Mouse (Mus musculus): ENCODE results near the gene Tmod3.
"Not testable (repeated sequence)": the region's sequence is repeated elsewhere in the genome, so short reads cannot be mapped to it uniquely, and the experiment has no call there.

Tmod3 gene

DNA sequence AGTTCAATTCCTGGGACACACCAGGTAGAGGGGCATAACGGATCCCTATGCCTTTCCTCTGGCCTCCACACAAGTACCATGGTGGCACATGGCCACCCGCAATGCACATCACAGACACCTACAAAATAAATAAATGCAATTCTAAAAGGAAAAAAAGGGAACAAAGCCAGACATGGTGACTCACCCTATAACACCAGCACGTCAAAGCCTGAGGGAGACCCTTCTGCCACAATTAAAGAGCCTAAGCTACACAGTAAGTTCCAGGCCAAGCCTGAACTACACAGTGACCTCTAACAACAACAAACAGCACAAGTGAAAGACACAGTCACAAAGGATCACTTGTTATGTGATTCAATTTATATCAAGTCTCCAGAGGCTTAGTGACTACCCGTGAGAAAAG is 5.7 kb downstream of the Tmod3 start:
- no peak for DNase-seq (ENCODE audit: low read depth, low spot score)

DNA sequence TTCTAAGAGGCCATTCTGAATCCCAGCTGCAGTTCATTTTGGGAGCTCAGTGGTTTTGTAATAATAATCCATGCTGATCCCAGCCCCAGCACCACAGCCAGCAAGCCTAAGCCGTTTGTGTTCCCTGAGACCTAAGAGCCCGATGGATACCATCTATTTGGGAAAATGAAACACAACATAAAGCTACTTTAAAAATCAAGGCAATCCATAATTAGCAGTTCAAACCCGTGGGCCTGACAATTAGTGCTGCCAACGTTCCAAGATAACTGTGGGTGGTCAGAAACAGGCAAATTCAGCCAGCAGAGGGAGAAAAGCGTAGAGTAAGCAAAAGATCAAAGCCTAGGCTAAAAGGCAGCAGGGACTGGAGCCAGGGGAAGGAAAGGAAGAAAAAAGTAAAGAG is 8.1 kb downstream of the Tmod3 start:
- DNase-seq (ENCODE audit: low read depth, low spot score), result no peak

DNA sequence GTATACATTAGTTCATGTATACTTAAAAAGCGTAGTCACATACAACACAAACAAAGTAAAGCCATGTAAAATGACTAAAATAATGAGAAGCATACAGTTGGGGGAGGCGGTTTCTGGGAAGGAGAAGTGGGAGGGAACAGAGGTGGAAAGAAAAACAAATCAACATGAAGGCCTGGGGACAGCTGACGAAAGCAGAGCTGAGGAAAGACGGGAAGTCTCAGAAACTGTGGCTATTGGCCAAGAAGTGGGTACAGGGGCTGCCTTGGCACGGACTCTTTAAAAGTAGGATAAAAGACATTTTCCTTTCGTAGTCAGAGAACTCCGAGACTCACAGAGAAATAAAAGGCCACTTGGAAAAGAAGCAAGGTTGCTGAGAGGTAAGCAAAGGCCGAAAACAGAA is 10.4 kb downstream of the Tmod3 start:
- DNase-seq (ENCODE audit: low read depth, low spot score), result no peak

DNA sequence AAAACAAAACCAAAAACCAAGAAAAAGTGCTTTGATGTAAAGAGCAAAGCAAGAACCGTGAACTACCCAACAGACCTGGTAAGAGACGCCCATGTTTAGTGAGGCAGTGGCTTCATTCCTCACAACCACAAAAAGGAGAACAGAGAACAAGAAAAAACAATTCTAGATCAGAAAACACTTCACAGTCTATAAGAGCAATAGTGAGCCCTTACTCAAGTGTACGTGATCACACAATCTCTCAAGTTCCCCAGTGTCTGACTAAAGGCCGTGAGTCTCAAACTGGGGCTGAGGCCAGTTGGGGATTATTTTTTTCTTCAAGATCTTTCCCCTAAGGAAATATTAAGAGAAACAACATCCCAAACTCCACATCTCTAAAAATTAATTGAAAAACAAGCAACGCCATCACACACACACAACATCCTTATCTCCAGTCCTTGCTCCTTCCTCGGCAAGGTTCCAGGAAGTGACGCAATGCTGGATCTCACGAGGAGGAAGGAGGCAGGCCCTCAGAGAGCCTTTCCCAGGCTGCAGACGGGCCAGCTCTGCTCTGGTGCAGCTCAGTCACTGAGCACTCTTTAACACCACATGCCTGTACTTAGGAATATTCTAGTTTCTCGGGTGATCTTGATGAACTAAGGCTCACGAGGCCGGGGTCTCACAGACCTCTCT is 12.4 kb downstream of the Tmod3 start:
- peak; percentile 44 for DNase-seq (ENCODE audit: low read depth, low spot score)

DNA sequence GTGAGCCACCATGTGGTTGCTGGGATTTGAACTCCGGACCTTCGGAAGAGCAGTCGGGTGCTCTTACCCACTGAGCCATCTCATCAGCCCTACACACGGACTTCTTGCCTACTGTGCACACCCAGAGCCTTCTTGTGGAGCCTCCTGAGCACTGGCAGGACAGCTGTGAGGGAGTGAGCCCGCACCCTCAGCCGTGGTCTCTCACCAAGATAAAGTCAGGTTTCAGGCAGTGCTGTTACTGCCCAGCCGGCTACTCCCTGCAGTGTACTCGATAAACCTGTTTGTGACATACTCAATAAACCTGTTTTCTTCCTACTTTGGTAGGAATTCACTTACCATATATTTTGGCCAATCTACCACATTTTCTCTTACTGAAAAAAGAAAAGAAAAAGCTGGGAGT is 13.9 kb downstream of the Tmod3 start:
- no peak for DNase-seq (ENCODE audit: low read depth, low spot score)

DNA sequence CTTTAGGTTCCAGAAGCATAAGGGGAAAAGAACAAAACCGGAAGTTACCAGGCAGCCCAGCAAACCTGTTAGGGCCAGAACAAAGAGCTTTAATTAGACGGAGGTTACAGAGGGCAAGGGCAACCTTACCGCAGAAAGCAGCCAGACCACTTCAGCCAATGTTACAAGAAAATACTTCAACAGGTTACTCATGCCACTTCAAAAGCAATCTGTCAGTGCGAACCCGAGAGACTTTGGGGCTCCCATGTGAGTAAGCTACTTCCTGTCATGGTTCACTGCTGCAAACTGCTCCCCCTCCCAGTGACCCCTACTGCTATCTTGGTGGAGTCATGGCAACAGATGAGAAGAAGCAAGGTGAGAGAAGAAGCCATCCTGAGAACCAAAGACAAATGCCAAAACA is 18.0 kb downstream of the Tmod3 start:
- DNase-seq (ENCODE audit: low read depth, low spot score), result no peak

DNA sequence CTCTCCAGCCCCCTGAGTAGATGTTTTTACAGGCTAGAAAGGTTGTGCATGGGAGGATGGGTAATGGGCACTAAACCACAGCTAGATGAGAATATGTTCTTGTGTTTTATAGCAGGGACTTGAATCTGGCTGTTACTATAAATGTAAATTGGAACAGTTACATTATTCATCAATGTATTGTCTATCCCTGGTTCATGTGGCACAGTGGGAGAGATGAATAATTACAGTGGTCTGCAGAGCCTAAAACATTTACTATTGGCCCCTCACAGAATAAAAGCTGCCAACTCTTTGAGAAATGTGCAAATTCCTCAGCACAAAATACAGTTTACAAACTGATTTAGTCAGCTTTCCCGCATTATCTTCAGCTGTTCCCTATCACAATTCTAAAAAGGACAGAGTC is 23.0 kb downstream of the Tmod3 start:
- DNase-seq (ENCODE audit: low read depth, low spot score), result no peak

DNA sequence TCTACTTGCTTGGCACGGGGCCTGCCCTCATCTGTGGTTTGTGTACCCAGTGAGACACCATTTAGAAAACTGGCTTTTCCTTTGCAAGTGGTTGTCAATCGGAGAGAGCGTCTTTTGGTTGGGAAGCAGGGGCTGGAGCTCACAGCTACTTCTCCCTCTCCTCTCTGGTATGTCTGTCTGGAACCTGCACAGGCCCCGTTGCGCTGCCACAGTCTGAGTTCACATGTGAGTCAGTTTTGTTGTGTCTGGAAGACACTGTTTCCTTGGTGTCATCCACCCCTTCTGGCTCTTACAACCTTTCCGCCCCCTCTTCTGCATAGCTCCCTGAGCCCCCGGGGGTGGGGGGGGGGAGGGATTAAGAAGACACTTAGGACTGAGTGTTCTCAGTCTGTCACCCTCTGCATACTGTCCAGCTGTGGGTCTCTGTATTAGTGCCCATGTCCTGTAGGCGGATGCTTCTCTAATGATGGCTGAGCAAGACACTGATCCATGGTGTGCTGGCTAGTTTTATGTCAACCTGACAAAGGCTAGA is 25.0 kb downstream of the Tmod3 start:
- DNase-seq (ENCODE audit: low read depth, low spot score), result no peak

DNA sequence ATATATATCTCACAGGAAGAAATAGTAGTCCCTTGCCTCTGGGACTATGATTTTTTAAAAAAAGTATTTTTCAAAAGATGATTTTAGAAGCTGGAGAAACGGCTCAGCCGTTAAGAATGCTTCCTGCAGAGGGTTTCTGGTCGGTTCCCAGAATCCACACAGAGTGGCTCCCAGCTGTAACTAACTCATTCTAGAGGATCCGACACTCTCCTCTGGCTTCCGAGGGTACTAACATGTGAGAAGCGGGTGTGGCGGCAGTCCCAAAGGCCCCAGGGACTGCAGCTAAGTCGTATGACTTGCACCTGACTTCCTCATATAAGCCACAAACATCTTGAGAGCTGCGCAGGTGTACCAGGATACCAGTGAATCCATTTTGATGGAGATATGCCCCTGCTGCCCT is 26.5 kb downstream of the Tmod3 start:
- not testable (repeated sequence) for DNase-seq (ENCODE audit: low read depth, low spot score)

DNA sequence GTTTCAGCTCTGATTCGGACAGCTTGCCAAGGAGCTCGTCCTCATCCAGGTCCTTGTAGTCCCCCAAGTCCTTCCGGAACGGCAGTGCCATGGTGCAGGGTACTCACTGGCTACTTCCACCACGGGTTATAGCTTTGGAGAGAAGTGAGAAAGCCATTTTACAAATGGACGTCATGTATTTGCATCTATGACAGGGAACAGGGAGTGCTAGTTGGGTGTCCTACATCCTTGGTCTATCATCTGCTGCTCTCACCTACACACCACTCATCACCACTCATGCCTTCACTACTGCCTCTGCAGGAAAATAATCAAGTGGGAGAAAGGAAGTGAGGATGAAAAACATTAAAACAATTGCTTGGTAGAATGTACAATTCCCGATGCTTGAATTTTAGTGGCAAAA is 27.0 kb downstream of the Tmod3 start:
- no peak for DNase-seq (ENCODE audit: low read depth, low spot score)

DNA sequence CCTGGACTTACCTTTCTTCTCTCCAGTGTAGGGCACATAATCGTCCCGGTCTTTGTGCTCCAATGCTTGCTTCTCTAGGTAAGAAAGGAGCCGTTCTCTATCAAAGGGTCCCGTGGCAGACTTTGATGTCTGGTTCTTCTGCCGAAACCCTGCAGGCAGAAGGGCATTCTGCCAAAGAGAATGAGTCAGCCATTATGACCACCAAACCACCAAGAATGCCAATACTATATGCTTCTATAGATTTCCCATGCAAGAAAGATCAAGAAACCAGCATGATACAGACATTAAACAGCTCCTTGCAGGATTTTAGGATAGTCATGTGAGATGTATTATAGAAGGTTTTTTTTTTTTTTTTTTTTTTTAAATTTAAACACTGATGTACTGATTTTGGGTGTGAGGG is 30.1 kb downstream of the Tmod3 start:
- no peak for DNase-seq (ENCODE audit: low read depth, low spot score)

DNA sequence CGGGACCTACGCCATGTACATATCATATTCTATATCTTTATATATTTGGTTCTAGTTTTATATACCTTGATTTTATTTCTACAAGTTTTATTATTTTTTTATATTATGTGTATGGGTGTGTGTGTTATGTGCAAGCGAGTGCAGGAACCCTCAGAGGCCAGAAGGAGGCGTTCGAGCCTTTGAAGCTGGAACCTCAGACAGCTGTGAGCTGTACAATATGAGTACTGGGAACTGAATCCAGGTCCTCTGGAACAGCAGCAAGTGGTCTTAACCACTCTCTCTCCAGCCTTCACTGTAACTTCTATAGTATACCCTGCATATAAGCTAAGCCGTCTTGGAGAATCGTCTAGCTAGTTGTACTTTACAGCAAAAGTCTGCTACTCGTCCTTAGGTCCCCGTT is 31.4 kb downstream of the Tmod3 start:
- DNase-seq (ENCODE audit: low read depth, low spot score), result no peak

DNA sequence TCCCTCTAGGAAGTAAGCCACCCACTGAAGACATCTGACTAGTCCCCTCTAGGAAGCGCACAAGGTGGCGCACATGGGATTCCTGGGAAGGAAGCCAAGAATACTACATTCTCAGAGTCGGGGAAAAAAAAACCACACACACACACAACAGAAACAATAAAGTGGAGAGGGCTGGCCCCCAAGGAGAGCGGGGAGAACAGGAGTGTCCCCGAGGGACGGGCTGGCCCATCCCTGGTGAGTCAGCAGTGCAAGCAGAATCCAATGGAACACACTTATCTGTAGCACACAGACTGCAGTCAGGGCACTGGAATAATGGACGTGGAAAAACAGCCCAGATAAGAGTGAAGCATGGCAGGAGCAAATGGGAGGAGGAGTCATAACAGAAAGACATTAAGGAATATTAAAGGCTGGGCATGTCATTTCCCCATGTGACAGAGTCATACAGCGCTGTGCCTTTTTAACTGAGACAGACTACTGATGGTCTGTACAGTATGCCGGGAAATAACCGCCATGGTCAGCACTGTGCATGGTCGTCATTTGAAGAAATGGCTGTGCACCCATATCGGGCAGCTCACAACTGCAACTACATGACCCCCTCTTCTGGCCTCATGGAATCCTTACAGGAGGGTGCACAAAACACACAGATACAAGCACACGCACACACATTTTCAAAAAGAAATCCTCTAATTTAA is 31.9 kb downstream of the Tmod3 start:
- peak; percentile 60 for DNase-seq (ENCODE audit: low read depth, low spot score)

DNA sequence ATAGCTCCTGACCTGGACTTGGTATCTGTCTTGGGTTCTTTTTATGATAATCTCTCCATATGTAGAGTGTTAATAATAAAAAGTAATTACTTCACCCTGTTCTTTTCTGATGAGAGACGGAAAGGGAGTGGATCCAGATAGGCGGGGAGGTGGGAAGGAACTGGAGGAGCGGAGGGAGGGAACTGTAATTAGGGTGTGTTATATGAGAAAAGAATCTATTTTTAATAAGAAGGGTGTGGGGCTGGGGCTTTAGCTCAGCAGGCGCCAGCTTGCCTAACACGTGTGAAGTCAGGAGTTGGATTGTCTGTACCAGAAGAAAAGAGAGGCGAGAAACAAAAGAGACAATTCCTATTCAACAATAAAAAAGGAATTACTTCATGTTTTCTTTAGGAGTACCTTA is 35.8 kb downstream of the Tmod3 start:
- DNase-seq (ENCODE audit: low read depth, low spot score), result no peak

DNA sequence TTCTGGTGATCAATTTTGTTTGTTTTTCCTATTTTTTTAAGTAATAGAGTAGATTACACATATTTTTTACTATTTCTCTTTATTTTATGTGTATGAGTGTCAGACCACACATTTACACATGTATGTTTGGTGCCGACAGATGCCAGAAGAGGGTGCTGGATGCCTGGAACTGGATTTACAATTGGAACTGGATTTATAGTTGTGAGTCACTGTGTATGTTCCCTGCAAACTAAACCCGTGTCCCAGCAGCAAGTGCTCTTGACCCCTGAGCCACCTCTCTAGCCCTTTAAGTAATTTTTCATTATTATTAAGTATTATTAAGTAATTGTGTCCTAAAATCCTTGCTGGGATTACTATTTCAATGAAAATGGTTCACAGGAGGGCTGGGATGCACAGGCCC is 37.2 kb downstream of the Tmod3 start:
- no peak for DNase-seq (ENCODE audit: low read depth, low spot score)

DNA sequence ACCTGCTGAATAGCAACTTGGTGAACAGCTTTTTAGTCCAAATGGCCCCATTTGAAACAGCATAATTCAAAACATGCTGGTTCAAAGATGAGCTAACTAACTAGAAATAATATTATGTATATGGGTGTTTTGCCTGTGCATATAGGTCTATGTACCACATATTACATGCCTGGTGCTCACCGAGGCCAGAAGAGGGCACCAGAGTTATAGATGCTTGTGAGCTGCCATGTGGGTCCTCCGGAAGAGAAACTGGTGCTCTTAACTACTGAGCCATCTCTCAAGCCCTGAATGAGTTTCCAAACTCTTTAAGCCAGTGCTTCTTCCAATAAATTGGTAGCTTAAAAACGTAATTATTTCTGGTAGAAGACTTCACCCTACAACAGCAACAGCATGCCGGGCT is 37.7 kb downstream of the Tmod3 start:
- DNase-seq (ENCODE audit: low read depth, low spot score), result no peak

DNA sequence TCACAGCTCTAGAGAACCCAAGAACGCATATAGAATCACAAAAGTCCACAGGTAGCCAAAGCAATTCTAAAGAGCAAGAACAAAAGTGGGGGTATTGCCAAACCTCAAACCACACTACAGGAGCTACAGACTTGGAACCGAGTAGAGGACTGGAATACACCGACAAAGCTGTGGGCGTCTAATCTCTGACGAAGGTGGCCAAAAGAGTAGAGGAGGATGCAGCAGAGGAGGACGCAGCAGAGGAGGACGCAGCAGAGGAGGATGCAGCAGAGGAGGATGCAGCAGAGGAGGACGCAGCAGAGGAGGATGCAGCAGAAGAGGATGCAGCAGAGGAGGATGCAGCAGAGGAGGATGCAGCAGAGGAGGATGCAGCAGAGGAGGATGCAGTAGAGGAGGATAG is 38.5 kb downstream of the Tmod3 start:
- DNase-seq (ENCODE audit: low read depth, low spot score), result no peak

DNA sequence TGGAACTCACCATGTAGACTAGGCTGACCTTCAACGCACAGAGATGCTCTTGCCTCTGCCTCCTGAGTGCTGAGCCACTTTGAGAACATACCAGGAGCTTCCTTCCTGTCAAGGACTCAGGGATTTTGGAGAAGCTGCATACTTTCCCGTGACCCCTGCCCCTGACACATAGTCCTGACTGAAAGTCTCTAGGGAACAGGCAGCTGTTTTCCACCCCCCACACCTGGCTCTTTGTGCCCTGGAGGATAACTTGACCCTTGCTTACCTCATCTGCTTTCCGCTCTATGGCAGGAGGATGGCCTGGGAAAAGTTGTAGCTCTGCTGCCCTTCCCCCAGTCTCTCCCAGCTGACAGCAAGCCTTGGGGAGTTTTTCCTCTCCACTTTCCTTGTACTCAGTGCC is 41.7 kb downstream of the Tmod3 start:
- no peak for DNase-seq (ENCODE audit: low read depth, low spot score)

DNA sequence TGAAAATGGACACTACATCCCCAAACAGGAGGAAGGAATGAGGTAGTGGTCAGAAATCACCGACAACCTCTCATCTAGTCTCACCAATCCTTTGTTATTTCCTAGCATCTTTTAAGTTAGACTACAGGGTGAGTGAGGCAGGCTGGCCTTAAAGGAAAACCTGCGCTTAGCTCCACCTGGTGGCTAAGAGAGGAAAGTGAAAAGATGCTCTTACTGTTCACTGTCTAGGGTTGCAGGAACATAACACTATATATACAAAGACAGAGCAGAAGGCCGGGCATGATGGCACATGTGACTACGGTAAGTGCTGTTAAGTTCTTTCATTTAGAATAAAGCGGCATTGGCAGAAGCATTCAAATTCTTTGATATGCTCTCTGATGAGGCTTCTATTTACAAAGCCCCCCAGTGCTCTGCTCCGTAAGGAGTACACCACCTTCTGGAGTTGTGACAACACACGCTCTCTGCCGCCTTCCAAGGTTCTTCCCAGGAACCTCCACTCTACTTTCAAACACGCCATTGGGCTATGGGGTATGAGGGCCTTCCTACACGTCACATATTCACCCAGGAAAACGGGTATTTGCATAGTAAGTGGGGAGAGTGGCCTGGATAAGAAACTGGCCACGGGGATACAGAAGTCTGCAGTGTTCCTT is 43.9 kb downstream of the Tmod3 start:
- peak; percentile 27 for DNase-seq (ENCODE audit: low read depth, low spot score)

DNA sequence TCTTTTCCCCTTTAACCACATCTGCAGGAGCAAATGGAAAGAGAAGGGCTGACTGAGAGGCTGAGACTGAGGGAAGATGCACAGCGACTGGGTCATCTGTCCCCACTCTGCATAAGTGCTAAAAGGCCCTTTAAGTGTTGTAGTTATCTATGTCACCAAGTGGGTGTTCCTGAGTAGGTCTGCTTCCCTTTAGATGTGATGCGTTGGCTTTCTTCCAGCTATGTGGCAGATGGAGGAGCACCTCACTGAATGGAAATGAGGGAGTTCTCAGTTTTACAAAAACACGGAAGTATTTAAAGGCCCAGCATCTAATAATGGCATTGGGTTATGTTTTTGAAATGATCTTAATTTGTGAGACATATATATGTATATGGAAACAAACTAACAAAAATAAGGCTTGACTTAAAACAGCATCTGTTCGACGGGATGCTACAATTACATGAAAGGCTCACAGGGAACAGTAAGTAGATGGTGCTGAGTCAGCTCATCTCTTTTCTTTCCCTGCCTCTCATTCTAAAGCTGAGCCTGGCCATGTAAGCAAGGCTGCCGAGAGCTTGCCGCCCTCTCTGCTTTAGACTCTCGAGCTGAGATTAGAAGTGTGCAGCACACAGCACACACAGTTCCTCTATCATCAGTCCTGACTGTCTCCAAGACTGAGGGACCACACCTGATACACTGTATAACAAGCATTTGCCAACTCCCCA is 48.1 kb downstream of the Tmod3 start:
- DNase-seq (ENCODE audit: low read depth, low spot score), result no peak

DNA sequence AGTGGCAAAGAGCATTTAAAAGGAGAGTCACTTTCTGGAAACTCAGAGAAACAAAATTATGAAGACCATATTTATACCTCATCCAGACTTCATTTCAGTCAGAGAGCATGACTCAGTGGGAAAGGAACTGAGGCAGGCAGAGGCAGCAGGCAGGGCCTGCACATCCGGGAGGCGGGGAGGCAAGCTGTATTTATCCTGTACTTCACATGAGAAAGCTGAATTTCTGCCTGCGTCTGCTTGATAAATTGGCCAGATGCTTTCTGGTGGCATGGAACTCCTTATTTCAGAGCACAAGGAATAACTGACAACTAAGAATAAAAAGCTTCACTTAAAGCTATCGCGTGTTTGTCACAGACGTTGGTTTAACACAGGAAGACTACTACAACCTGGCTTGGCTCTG is 55.1 kb downstream of the Tmod3 start:
- no peak for DNase-seq (ENCODE audit: low read depth, low spot score)

DNA sequence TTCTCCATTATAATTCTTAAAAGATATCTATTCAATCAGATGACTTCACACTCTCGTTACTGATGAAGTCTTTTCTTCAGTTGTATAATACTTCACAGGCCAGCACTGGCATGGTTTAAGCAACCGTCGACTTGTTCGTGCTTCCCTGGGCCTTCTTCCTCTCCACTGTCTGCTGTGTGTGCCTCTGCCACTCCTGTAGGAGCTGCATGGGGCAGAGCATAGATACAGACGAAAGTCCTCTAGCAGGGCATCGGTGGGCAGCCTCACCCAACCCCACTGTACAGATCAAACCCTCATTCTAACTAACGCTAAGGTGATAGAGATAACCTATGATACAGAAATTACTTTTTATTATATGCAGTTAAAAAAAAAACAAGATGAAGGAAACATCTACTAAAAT is 60.9 kb downstream of the Tmod3 start:
- no peak for DNase-seq (ENCODE audit: low read depth, low spot score)

All from c-Kit-negative CD71-positive TER-119-positive erythroid progenitor cells, embryonic 14.5 days (primary cell).